Mouse (Mus musculus): Measurements from ENCODE around the gene Gm26558. TPM values are rescaled to one million over a fixed set of nuclear protein-coding genes. Genes with fewer than 3 reads are reported as not detected.

Gm26558 gene
- polyA plus RNA-seq, 1 experiment from 2014 or later, result 3.0 TPM

DNA sequence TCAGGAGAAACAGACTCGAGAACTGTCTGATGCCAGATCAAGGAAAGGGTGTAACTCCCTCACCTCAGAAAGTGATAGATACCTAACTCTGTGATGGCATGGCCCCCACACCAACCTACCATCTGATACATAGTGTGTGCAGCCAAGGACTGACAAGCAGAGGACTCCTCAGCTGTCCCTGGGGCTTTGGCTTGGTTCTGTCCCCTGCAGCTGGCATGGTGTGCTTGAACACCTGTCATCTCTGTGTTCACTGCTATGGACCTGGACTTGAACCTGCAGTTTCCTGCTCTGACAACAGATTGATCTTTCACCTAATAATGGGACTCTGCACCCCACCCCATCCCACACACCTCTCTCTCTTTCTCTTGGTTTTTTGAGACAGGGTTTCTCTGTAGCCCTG lies 29.5 kb downstream of the Gm26558 start:
- H3K4me1 ChIP-seq (ENCODE audit: control insufficient read depth, insufficient read depth, low read length), result 0 out of 2 replicates have a peak, but pooled peaks cover 6% of the 10 kb centered on the region
- H3K4me3 ChIP-seq (ENCODE audit: low read length), result no peak overlapping the region
- H3K27me3 ChIP-seq (ENCODE audit: control insufficient read depth, insufficient read depth, low read length), result no peaks in the 10 kb centered on the region
- H3K27ac ChIP-seq (ENCODE audit: low read length), result no peak overlapping the region
- WGBS, result 70% methylated on average over 1 of the region's 1 CpGs
- no peak for ATAC-seq (replicated peaks; ENCODE audit: extremely low read depth, insufficient read depth, low FRiP score)
- H3K9me3 ChIP-seq (replicated peaks; ENCODE audit: control insufficient read depth, low read length), result no peaks in the 10 kb centered on the region; the same call in none of the 2 replicates
- H3K9ac ChIP-seq (ENCODE audit: low read length), result no peak overlapping the region
- H3K4me2 ChIP-seq (ENCODE audit: low read depth, low read length), result no peak overlapping the region
- no peaks in the 10 kb centered on the region for H3K36me3 ChIP-seq (ENCODE audit: control insufficient read depth, insufficient read depth)

GRCm38 (mm10) chr2:70631321-70631720 lies 30.6 kb downstream of the Gm26558 start:
- H3K4me2 ChIP-seq (ENCODE audit: low read depth, low read length), result no peak overlapping the region
- no peak for ATAC-seq (replicated peaks; ENCODE audit: extremely low read depth, insufficient read depth, low FRiP score)
- no peak overlapping the region for H3K9ac ChIP-seq (ENCODE audit: low read length)
- H3K4me1 ChIP-seq (ENCODE audit: control insufficient read depth, insufficient read depth, low read length), result 0 out of 2 replicates have a peak, but pooled peaks cover 6% of the 10 kb centered on the region
- no peak overlapping the region for H3K27ac ChIP-seq (ENCODE audit: low read length)
- H3K9me3 ChIP-seq (replicated peaks; ENCODE audit: control insufficient read depth, low read length), result no peaks in the 10 kb centered on the region; the same call in 1 of the 2 replicates
- H3K27me3 ChIP-seq (ENCODE audit: control insufficient read depth, insufficient read depth, low read length), result no peaks in the 10 kb centered on the region
- no peaks in the 10 kb centered on the region for H3K36me3 ChIP-seq (ENCODE audit: control insufficient read depth, insufficient read depth)
- no peak overlapping the region for H3K4me3 ChIP-seq (ENCODE audit: low read length)
- WGBS, result 86% methylated on average over 1 of the region's 1 CpGs

- WGBS, result 68% methylated on average over 3 of the region's 3 CpGs
- Histone ChIP-seq H3K4me2 (ENCODE audit: low read depth, low read length) (peak overlapping the region; percentile 57), H3K4me3 (ENCODE audit: low read length) (peak overlapping the region; percentile 34), H3K27ac (ENCODE audit: low read length) (no peak overlapping the region), H3K4me1 (ENCODE audit: control insufficient read depth, insufficient read depth, low read length) (0 out of 2 replicates have a peak, but pooled peaks cover 6% of the 10 kb centered on the region), H3K9me3 (replicated peaks; ENCODE audit: control insufficient read depth, low read length) (no peaks in the 10 kb centered on the region), H3K27me3 (ENCODE audit: control insufficient read depth, insufficient read depth, low read length) (no peaks in the 10 kb centered on the region), H3K9ac (ENCODE audit: low read length) (no peak overlapping the region), H3K36me3 (ENCODE audit: control insufficient read depth, insufficient read depth) (no peaks in the 10 kb centered on the region)
- ATAC-seq (replicated peaks; ENCODE audit: extremely low read depth, insufficient read depth, low FRiP score), result no peak
Measured at GRCm38 (mm10) chr2:70629921-70630320, 32.0 kb downstream of the Gm26558 start.

DNA sequence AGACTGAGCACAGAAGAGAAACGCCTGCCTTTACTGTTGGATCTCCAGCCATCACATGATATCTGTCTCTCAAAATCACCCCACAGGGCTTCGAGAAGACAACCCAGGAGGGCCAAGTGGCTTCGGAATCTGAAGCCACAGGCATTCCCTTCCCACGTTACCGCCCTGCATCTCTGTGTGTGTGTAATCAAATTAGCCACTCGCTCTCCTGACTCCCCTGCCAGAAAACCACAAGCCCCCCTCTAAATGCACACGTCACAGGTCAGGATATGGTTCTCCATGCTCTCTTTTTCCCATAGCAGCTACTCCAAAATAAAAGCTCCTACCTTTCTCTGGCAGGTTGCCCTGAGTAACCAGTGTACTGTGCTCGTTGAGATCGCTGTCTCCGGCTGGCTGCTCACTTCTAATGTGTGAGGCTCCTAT lies 32.6 kb downstream of the Gm26558 start:
- Histone ChIP-seq H3K4me2 (ENCODE audit: low read depth, low read length) (peak overlapping the region; percentile 57), H3K4me1 (ENCODE audit: control insufficient read depth, insufficient read depth, low read length) (0 out of 2 replicates have a peak, but pooled peaks cover 6% of the 10 kb centered on the region), H3K9me3 (replicated peaks; ENCODE audit: control insufficient read depth, low read length) (no peaks in the 10 kb centered on the region), H3K36me3 (ENCODE audit: control insufficient read depth, insufficient read depth) (no peaks in the 10 kb centered on the region), H3K27me3 (ENCODE audit: control insufficient read depth, insufficient read depth, low read length) (no peaks in the 10 kb centered on the region), H3K27ac (ENCODE audit: low read length) (no peak overlapping the region), H3K9ac (ENCODE audit: low read length) (no peak overlapping the region), H3K4me3 (ENCODE audit: low read length) (peak overlapping the region; percentile 34)
- peak; percentile 80; the same call in 1 of the 2 replicates for ATAC-seq (replicated peaks; ENCODE audit: extremely low read depth, insufficient read depth, low FRiP score)
- WGBS, result 13% methylated on average over 10 of the region's 10 CpGs

DNA sequence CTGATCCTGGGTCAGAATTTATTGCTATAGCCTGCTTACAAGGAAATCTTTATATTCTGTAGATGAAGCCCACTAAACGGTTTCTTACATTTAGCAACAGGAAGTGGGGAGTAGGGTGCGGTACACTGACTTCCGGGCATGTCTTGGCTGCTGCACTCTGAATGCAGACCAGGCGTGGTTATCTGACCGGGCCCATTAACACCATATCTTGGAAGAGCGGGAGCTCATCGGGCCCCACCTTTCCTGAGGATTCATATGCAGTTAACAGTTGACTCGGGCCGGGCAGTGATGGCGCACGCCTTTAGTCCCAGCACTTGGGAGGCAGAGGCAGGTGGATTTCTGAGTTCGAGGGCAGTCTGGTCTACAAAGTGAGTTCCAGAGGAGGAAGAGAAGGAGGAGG lies 33.5 kb downstream of the Gm26558 start:
- H3K27me3 ChIP-seq (ENCODE audit: control insufficient read depth, insufficient read depth, low read length), result no peaks in the 10 kb centered on the region
- H3K27ac ChIP-seq (ENCODE audit: low read length), result no peak overlapping the region
- no peak overlapping the region for H3K4me2 ChIP-seq (ENCODE audit: low read depth, low read length)
- ATAC-seq (replicated peaks; ENCODE audit: extremely low read depth, insufficient read depth, low FRiP score), result no peak
- H3K9ac ChIP-seq (ENCODE audit: low read length), result no peak overlapping the region
- no peak overlapping the region for H3K4me3 ChIP-seq (ENCODE audit: low read length)
- H3K36me3 ChIP-seq (ENCODE audit: control insufficient read depth, insufficient read depth), result no peaks in the 10 kb centered on the region
- H3K4me1 ChIP-seq (ENCODE audit: control insufficient read depth, insufficient read depth, low read length), result 0 out of 2 replicates have a peak, but pooled peaks cover 6% of the 10 kb centered on the region
- WGBS, result 76% methylated on average over 12 of the region's 12 CpGs
- H3K9me3 ChIP-seq (replicated peaks; ENCODE audit: control insufficient read depth, low read length), result no peaks in the 10 kb centered on the region

DNA sequence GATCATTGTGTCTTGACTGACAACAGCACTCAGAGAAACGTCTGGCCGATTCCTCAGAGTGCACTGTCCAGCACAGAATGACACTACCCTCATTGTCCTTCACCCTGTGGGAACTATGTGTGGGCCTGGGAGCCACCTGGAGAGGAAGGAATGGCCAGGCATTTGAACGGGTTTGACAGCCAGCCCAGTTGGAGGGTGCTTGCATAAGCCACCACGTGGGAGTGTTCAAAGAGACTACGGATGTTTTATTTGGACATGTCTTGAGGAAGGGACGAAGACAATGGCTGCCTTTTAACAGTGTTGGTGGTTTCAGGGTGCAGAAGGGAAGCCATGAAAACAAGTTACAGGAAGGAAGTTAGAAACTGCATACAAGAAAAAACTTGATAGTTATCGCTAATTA lies 36.1 kb downstream of the Gm26558 start:
- Histone ChIP-seq H3K27me3 (ENCODE audit: control insufficient read depth, insufficient read depth, low read length) (no peaks in the 10 kb centered on the region), H3K9me3 (replicated peaks; ENCODE audit: control insufficient read depth, low read length) (no peaks in the 10 kb centered on the region), H3K4me3 (ENCODE audit: low read length) (no peak overlapping the region), H3K36me3 (ENCODE audit: control insufficient read depth, insufficient read depth) (no peaks in the 10 kb centered on the region), H3K4me2 (ENCODE audit: low read depth, low read length) (no peak overlapping the region), H3K9ac (ENCODE audit: low read length) (no peak overlapping the region), H3K4me1 (ENCODE audit: control insufficient read depth, insufficient read depth, low read length) (0 out of 2 replicates have a peak, but pooled peaks cover 6% of the 10 kb centered on the region), H3K27ac (ENCODE audit: low read length) (no peak overlapping the region)
- 56% methylated on average over 7 of the region's 7 CpGs for WGBS
- no peak for ATAC-seq (replicated peaks; ENCODE audit: extremely low read depth, insufficient read depth, low FRiP score)

GRCm38 (mm10) chr2:70622244-70622643 lies 39.7 kb downstream of the Gm26558 start:
- 77% methylated on average over 4 of the region's 4 CpGs for WGBS
- Histone ChIP-seq H3K9me3 (replicated peaks; ENCODE audit: control insufficient read depth, low read length) (no peaks in the 10 kb centered on the region), H3K9ac (ENCODE audit: low read length) (no peak overlapping the region), H3K4me1 (ENCODE audit: control insufficient read depth, insufficient read depth, low read length) (no peaks in the 10 kb centered on the region), H3K36me3 (ENCODE audit: control insufficient read depth, insufficient read depth) (no peaks in the 10 kb centered on the region), H3K4me3 (ENCODE audit: low read length) (no peak overlapping the region), H3K27ac (ENCODE audit: low read length) (no peak overlapping the region), H3K27me3 (ENCODE audit: control insufficient read depth, insufficient read depth, low read length) (no peaks in the 10 kb centered on the region), H3K4me2 (ENCODE audit: low read depth, low read length) (no peak overlapping the region)
- ATAC-seq (replicated peaks; ENCODE audit: extremely low read depth, insufficient read depth, low FRiP score), result no peak

DNA sequence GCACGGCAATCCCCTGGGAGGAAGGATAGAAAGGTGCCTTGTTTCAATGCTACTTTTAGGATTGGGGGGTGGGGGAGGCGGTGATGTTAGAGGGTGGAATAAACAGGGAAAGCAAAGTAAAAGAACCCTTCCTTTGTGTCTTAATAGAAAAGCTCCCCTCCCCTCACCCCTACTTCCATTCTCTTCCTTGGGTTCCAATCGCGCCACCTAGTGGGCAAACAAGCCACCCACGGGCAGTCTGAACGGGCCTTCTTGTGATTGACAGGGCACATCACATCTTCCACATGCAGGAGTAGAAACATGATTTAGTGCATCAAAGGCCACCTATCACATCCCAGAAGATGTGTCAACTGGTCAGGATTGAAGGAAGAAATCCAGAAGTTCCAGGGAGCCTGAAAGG lies 41.7 kb downstream of the Gm26558 start:
- Histone ChIP-seq H3K4me3 (ENCODE audit: low read length) (no peak overlapping the region), H3K9me3 (replicated peaks; ENCODE audit: control insufficient read depth, low read length) (no peaks in the 10 kb centered on the region), H3K4me2 (ENCODE audit: low read depth, low read length) (no peak overlapping the region), H3K9ac (ENCODE audit: low read length) (no peak overlapping the region), H3K27ac (ENCODE audit: low read length) (no peak overlapping the region), H3K27me3 (ENCODE audit: control insufficient read depth, insufficient read depth, low read length) (no peaks in the 10 kb centered on the region), H3K4me1 (ENCODE audit: control insufficient read depth, insufficient read depth, low read length) (no peaks in the 10 kb centered on the region), H3K36me3 (ENCODE audit: control insufficient read depth, insufficient read depth) (no peaks in the 10 kb centered on the region)
- no peak for ATAC-seq (replicated peaks; ENCODE audit: extremely low read depth, insufficient read depth, low FRiP score)
- WGBS, result 35% methylated on average over 6 of the region's 6 CpGs

DNA sequence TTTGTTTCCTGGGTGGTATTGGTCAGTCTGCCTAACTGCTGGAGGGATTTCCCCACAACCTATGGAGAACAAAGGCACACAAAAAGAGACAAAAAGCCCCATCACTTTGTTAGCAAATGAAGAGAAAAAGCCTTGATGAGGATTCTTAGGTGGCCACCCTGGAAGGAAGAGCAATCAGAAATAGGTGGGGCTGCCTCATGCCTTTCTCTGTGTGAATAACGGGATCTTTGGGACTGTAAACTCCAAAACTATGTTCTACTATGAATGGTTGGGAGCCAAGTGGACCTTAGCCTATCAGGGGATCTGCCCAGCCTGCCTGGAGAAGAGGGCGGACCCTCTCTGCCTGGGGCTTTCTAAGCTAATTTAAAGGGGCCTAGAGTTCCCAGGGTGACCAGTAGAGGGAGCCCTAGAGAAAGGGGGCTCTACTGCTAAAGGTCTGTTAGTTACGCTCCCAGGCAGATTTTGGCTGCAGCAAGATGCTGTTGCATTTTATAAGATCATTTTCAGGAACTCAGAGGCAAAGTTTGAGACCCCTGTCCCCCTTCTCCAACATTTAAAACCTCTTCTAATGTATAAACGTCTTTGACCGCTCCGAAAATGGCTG lies 42.6 kb downstream of the Gm26558 start:
- no peaks in the 10 kb centered on the region for H3K36me3 ChIP-seq (ENCODE audit: control insufficient read depth, insufficient read depth)
- no peak overlapping the region for H3K27ac ChIP-seq (ENCODE audit: low read length)
- H3K9me3 ChIP-seq (replicated peaks; ENCODE audit: control insufficient read depth, low read length), result no peaks in the 10 kb centered on the region
- no peak for ATAC-seq (replicated peaks; ENCODE audit: extremely low read depth, insufficient read depth, low FRiP score)
- no peak overlapping the region for H3K9ac ChIP-seq (ENCODE audit: low read length)
- 90% methylated on average over 6 of the region's 6 CpGs for WGBS
- no peak overlapping the region for H3K4me2 ChIP-seq (ENCODE audit: low read depth, low read length)
- H3K27me3 ChIP-seq (ENCODE audit: control insufficient read depth, insufficient read depth, low read length), result no peaks in the 10 kb centered on the region
- H3K4me1 ChIP-seq (ENCODE audit: control insufficient read depth, insufficient read depth, low read length), result no peaks in the 10 kb centered on the region
- no peak overlapping the region for H3K4me3 ChIP-seq (ENCODE audit: low read length)

Measured in heart, embryonic 16.5 days (tissue).